Mouse (Mus musculus): Measurements from ENCODE around the gene Pid1. TPM values are rescaled to one million over a fixed set of nuclear protein-coding genes. Genes with fewer than 3 reads are reported as not detected.

Pid1 gene
- polyA plus RNA-seq, 1 experiment = 2.8 TPM

DNA sequence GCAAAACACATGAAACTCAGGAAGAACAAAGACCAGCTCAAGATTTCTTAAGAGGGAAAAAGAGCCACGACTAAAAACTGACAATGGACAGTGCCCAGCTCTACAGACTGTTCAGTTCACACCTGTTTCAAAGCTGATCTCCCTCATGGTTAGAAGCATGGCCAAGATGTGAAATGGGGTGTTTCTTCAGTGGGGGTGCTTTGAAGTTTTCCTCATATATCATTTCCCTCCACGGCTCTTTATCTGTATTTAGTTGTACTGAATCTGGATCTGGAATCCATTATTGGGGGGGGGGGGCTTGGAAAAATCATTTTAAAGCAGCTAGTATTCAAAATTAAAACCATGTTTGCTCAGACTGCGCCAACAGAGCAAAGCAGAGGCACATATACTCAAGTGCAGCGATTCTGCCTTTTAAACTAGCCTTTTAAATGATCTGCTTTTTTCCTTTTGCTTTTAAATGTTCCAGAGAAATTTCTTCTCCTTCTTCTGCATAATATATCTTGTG, 351.1 kb downstream of the Pid1 start:
- no peak for TF ChIP-seq POLR2A (IDR thresholded peaks at IDR 0.05; ENCODE audit: low read depth, low read length)
- no peak for TF ChIP-seq CTCF (IDR thresholded peaks at IDR 0.05; ENCODE audit: extremely low read depth, insufficient read length, insufficient replicate concordance, low read depth, low read length)
- H3K27me3 ChIP-seq (ENCODE audit: control insufficient read depth, insufficient read depth, low read length) = no peaks in the 10 kb centered on the region
- 68% methylated on average over 4 of the region's 4 CpGs for WGBS
- no peaks in the 10 kb centered on the region for H3K36me3 ChIP-seq (ENCODE audit: control insufficient read depth, insufficient read depth, low read length)
- H3K4me3 ChIP-seq (ENCODE audit: low read depth, low read length) = no peak overlapping the region
- H3K27ac ChIP-seq (ENCODE audit: insufficient read depth, low read depth, low read length) = no peak overlapping the region
- H3K4me1 ChIP-seq (ENCODE audit: control insufficient read depth, insufficient read depth, insufficient read length, low read length) = no peaks in the 10 kb centered on the region

DNA sequence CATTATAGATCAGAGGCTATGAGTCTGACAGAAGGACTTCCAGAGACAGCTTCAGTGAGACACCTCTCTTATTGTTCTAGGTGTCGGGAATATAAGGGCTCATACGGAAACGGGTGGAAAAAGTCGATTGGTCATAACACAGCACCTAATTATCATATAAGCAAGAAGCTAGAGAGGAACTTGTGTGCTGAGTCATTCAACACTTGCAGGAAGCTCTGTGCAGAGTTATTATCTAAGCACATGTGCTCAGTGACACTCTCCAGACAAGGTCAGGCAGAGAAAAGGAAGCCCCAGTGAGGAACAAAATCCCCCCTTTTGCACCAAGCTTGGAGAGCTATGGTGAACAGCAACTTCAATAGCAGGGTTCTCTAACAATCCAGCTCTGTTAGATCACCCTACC, 361.4 kb downstream of the Pid1 start:
- TF ChIP-seq CTCF (IDR thresholded peaks at IDR 0.05; ENCODE audit: extremely low read depth, insufficient read length, insufficient replicate concordance, low read depth, low read length) (no peak), POLR2A (IDR thresholded peaks at IDR 0.05; ENCODE audit: low read depth, low read length) (no peak)
- Histone ChIP-seq H3K4me3 (ENCODE audit: low read depth, low read length) (no peak overlapping the region), H3K27me3 (ENCODE audit: control insufficient read depth, insufficient read depth, low read length) (no peaks in the 10 kb centered on the region), H3K27ac (ENCODE audit: insufficient read depth, low read depth, low read length) (no peak overlapping the region), H3K4me1 (ENCODE audit: control insufficient read depth, insufficient read depth, insufficient read length, low read length) (no peaks in the 10 kb centered on the region), H3K36me3 (ENCODE audit: control insufficient read depth, insufficient read depth, low read length) (no peaks in the 10 kb centered on the region)
- 85% methylated on average over 4 of the region's 4 CpGs for WGBS

Measured in small intestine, adult 2 months (tissue).